Mouse (Mus musculus) embryo, embryonic 10.5 days (tissue): ENCODE results near the gene Rnf32.

Experiments
- DNase-seq: peaks from one replicate; pipeline ENCODE4 v3.0.0-alpha.2; 2015; ENCODE audit warnings: low spot score

The Rnf32 gene

GRCm38 (mm10) chr5:29273426-29273825, 77.6 kb downstream of the Rnf32 start:
- DNase-seq = no peak

- peak; percentile 63 for DNase-seq
Measured at GRCm38 (mm10) chr5:29274746-29275145, 79.0 kb downstream of the Rnf32 start.
